Mouse (Mus musculus) thymus, postnatal 10 days (tissue): Measurements from ENCODE around the gene Kif13a.
A peak's percentile ranks its signal among the peaks of the same experiment; 100 is the strongest.

Source experiments
- DNase-seq, 2 experiments: peaks; one replicate each; pipeline ENCODE4 v3.0.0; 2021; ENCODE audit warnings: low spot score in 2 of 2

Kif13a gene

DNA sequence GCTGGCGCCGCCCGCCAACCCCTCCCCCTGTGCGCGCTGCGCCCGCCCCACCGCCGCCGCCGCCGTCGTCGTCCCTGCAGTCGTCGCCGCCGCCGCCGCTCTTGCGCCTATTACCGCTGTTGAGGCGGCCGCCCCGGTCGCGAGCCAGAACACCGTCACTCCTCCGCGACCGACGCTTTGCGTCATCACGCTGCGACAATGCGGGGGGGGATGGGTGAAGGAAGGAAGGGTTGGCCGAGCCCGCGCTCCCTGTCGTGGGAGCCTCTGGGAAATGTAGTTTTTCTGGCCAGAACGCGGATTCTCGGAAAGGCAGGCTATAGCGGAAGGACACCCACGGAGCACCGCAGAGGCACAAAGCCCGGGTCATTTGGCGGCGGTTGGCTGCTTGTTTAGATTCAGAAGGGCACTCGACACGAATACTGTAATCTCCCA lies 201.8 kb downstream of the Kif13a start, which contains the start of gene Nup153:
Gene Nup153, minus strand, starts transcription at position 104 of the 432 bp plus-strand sequence.
- DNase-seq: peak; percentile 100

DNA sequence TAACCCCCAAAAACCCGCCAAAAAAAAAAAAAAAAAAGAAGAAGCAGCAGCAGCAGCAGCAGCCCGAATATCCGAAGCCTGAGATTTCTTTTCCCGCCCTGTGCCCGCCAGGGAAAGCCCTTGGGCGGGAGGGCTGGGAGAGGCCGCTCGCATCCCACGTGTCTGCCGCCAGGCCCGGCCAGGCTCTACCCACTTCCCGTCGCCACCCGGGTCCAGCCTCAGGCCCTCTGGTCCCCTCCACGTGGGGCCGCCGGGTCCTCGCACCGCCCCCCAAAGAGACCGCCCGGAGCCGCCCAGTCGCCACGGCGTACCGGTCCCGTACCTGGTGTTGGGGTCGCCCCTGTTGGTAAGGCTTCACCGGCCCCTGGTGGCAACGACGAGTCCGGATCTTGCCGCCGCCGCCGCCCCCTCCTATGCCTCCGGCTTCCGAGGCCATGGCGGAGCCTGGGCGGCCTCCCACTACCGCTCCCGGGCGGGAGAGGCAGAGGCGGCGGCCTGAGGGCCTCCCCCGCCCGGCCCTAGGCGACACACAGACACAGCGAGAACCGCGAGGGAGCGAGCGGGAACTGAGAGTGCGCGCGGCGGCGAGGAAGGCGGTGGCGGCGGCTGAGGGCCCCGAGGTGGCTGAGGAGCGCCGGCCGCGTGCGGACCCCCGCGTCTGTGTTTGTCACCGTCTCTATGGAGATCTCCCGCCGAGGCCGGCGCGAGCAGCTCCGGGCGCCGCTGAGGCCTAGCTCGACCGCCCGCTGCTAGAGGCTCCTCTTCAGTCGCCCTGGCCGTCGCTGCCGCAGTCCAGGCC lies 202.4 kb downstream of the Kif13a start:
- DNase-seq: peak; percentile 61

DNA sequence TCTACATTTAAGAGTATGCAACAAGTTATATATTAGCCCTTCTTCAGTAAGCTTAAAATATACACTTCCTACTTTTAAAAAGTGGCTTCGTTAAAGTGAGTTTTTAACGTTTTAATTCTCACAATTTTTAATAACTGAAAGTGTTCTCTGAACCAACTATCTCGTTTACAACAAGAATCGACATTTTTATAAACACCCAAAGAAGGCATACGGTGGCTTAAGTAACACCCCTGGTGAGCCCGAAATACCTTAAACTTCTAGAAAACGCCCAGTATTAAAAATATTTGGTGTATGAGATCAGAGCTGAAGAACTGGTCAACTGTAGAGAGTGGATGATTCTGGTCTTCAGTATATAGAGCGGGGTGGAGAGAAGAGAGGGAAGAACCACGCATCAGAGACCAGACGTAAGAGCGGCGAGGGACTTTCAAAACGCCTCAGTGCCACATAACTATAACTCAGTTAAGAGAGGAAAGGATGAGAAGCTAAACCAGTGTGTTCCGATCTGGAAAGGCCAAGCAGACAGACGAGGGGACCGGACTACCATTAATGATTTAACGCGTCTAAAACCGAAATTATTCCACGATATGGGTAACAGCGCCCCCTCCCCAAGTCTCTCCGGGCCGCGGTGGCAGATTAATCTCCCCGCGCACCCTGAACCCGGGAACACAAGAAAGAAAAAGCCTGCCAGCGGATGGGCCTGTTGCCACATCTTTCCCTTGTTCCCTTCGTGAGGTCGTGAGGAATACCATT lies 203.2 kb downstream of the Kif13a start:
- peak; percentile 19 to 33 for DNase-seq

DNA sequence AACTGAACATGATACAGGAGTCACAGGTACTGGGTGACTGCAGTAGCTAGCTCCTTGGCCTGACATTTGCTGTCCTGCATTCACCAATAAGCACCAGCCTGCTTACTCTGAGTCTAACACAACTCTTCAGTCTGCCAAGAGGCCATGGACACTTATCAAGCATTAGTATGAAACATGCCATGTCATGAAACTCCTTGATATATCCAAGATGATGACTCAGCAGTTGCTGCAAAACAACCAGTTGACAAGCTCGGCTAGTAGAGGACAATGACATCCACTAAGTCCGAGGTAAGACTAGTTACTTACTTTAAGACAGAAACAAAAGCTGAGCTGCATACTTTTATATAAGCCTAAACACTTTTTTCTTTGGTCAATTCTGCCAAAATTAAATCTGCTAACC lies 204.4 kb downstream of the Kif13a start:
- DNase-seq: no peak

DNA sequence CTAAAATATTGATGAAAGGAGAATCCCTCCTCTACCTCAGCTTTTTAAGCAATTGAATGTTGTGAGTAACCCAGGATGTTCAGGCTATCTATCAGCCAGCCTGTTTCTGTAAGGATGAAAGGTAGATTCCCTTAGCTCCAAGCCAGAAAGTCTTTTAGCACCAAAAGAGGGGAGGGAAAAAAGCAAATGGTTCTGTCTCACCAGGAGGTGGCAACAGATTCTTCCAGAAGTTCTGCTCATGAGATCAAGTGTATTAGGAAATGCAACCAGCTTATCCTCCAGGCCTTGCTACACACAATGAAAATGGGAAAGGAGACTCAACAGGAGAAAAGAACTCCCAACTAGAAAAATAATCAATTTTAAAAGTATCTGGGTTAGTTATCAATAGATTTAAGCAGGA lies 205.3 kb downstream of the Kif13a start:
- DNase-seq: no peak

DNA sequence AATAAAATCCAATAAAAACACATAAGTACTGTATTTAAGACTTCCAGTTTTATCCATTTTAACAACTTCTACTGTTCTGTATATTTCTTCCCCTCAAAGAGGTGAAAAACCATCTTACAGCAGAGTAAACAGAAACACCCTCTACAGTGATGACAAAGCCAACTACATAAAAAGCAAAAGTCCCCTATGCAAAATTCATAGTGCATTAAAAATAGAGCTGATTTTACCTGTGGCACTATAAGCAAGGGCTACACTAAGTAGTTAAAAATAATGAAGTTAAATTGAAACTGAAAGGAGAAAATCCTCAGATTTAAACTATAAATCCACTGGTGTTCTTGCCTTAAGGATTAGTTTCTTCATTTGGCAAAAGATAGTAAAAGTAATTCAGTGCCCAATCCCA lies 208.7 kb downstream of the Kif13a start:
- DNase-seq: no peak

DNA sequence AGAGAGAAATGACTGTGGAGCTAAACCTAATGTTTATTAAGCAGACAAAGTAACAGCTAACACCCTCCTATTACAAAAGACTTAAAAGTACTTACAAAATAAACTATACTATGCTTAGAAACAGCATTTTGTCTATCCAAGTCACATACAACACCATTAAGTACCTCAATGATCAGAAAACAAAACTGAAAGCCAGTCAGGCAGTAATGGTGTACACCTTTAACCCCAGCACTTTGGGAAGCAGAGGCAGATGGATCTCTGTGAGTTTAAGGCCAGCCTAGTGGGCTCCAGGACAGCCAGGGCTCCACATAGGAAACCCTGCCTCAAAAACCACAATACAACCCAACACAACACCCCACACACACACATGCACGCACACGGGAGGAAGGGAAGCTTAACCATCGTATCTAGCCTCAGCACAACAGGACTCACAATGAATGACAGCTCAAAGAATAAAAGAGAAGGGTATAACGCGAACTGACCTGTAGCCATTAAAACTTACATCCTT lies 210.7 kb downstream of the Kif13a start:
- no peak for DNase-seq

DNA sequence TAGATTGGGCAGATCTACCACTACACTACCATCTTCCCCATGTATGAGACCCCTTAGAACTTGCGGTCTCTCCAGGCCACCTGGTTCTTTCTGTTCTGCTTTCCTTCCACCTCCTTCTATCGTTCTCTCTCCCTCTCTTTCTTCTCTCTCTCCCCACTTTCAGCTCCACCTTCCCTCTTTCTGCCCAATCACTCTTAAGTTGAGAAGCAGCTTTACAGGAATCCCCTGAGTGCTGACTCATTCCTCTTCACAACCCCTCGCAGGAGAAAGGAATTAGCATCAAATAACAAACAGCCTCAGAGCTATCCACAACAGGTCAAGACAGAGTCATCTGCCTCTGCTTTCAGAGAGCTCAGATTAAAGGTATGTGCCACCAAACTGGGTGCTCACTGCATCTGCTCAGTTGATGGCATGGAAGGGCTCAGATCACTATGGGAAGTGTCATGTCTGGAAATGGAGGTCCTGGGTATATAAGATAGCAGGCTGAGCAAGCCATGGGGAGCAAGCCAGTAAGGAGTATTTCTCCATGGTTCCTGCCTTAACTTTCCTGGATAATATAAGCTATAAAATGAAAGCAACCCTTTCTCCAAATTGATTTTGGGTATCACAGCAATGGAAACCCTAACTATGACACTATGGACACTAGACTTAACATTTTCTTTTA lies 213.6 kb downstream of the Kif13a start:
- DNase-seq: no peak

DNA sequence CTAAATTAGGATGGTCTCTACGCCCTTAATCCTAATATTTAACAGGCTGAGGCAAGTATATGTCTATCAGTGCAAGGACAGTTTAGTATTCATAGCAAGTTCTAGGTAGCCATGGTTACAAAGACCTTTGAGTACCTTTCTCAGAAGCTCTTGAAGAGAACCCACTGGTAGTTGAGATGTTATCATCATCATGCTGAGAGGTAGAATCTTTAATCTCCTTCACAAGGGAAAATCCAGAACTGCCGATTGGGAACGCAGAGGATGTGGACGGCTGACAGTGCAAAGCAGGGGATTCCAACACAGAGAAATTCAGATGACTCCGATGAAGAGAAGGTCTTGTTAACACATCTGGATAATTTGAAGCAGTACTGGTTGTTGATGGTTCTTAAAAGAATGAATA lies 216.2 kb downstream of the Kif13a start:
- DNase-seq: no peak

DNA sequence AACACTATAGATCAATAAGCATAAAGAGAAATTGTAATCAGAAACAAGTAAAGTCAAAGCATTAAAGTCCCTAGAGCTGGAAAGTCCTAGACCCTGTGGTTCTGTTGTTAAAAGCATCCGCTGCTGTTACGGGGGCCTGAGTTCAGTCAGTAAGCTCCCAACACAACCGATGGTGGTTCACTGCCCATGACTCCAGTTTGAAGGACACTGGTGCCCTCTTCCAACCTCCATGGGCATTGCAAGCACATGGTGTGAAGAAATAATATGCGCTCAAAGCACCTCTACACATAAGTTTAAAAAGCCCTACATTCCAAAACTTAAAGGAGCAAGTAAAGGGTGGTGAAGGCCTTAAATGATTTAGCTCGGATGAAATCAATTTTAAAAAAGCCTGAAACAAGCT lies 226.5 kb downstream of the Kif13a start:
- DNase-seq: peak in 1 of 2 experiments; percentile 17

DNA sequence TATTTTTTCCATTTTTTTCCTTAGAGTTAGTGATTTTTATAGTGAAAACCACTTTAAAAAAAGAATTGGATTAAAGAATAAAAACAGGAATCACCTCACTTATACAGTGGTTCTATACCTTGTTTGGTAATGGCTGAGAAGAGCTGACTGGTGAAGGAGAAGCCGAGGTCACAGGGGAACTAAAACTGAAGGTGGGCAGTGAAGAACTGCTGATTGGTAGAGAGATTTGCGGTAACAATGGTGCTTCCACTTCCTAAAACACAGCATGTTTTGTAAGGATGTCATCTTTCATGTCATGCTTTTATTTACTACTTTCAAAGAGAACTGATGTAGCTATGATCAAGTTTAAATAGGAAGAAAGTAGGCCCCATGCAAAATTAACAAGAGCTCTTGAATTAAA lies 228.2 kb downstream of the Kif13a start:
- DNase-seq: no peak

DNA sequence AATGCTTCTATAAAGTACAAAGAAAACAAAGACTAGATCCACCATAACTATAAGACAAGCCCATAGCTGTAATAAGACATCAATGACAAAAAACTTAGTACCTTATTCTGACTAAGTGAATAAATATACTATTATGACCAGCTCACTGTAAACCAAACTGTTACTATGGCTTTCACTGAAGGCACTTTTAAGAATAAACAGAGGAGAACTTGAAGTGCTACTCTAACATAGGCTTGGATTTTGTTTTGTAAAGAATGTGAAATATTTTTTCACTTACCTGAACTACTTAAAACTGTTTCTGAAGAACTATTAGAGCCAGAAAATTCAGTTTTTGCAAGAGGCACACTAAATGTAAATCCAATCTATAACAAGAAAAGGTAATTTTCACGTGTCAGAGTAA lies 230.3 kb downstream of the Kif13a start:
- no peak for DNase-seq
